Mouse (Mus musculus): ENCODE results near the gene Prkca. TPM values are rescaled to one million over a fixed set of nuclear protein-coding genes. Genes with fewer than 3 reads are reported as not detected.

The Prkca gene
- polyA plus RNA-seq, 1 experiment: 42.3 TPM

DNA sequence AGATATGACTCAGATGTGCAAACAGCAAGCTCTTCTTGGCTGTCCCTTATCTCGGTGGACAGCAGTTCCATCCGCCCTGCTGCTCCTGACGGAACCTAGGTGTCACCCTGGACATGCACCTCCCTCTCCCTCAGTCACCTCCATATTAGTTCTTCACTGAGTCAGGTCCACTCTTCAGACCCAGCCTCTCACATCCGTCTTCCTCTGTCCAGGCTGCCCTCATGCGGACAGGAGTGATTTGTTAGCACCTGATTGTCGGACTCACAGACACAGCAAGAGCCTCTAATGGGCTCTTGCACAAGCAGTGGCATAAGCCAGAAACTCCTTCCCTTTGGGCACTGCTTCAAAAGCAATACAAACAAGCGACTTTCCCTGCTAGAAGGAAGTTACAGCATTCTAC lies 36.5 kb downstream of the Prkca start:
- TF ChIP-seq CTCF (IDR thresholded peaks at IDR 0.05; ENCODE audit: extremely low read depth, insufficient read depth, low read length) (no peak), POLR2A (IDR thresholded peaks at IDR 0.05; ENCODE audit: extremely low read depth, insufficient read depth, low read length) (no peak)
- H3K4me3 ChIP-seq (ENCODE audit: insufficient read depth, low read length): no peak overlapping the region

DNA sequence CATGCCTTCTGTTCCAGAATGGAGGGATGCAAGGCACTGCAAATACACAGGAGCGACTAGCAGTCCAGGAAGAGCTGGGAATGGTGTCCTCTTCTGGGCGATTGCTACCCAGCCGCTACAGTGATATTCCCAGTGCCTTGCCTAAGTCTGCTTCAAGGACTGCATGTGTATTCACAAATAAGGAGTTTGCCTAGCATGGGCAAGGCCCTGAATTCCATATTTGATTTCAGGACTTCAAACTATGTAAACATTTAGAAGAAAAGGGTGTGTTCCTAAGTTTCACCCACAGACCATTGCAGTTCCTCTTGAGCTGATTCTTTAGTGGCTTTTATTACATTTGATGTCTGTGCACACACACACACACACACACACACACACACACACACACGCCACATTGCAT lies 39.9 kb downstream of the Prkca start:
- Histone ChIP-seq H3K4me3 (ENCODE audit: insufficient read depth, low read length) (no peak overlapping the region), H3K27ac (ENCODE audit: insufficient read depth, low read length) (no peak overlapping the region), H3K4me1 (ENCODE audit: control insufficient read depth, insufficient read depth, low read length) (peaks cover 3% of the 10 kb centered on the region; the same call in 1 of the 2 replicates)
- TF ChIP-seq CTCF (IDR thresholded peaks at IDR 0.05; ENCODE audit: extremely low read depth, insufficient read depth, low read length) (no peak), POLR2A (IDR thresholded peaks at IDR 0.05; ENCODE audit: extremely low read depth, insufficient read depth, low read length) (no peak)

More for the DNA sequence above, 36.5 kb downstream of the Prkca start:
- peaks cover 3% of the 10 kb centered on the region; the same call in 1 of the 2 replicates for H3K4me1 ChIP-seq (ENCODE audit: control insufficient read depth, insufficient read depth, low read length)
- no peak overlapping the region for H3K27ac ChIP-seq (ENCODE audit: insufficient read depth, low read length)

DNA sequence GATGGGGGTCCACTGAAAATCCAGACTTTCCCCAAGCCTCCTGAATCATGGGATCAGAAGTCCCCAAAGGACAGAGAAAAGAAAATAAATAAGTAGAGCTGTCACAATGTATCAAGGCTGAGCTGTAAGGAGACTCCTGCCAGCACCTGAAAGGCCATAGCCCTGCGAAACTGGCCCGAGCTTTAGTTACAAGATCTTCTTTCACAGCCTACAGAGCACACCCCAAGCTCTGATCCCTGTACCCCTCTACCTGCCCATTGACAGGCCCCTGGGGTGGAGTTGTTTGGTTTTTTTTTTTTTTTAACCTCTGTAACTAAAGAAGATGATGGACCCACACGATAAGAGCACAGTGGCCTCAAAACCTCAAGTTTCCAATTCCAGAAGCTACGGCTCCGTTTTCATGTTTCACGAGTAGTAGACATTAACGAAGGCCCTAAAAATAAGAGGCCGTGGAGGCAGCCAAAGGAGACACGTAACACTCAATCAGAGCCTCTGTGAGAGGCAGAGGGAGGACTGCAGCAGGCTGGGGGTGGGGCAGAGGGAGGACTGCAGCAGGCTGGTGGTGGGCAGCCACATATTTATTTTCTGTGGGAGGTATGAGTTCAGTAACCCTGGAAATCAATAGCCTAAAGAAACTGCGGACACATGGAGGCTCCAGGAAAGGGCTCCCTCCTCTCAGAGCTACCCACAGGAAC lies 41.8 kb downstream of the Prkca start:
- H3K4me3 ChIP-seq (ENCODE audit: insufficient read depth, low read length): no peak overlapping the region
- TF ChIP-seq POLR2A (IDR thresholded peaks at IDR 0.05; ENCODE audit: extremely low read depth, insufficient read depth, low read length) (no peak), CTCF (IDR thresholded peaks at IDR 0.05; ENCODE audit: extremely low read depth, insufficient read depth, low read length) (no peak)
- peaks cover 3% of the 10 kb centered on the region; the same call in 1 of the 2 replicates for H3K4me1 ChIP-seq (ENCODE audit: control insufficient read depth, insufficient read depth, low read length)
- H3K27ac ChIP-seq (ENCODE audit: insufficient read depth, low read length): no peak overlapping the region

DNA sequence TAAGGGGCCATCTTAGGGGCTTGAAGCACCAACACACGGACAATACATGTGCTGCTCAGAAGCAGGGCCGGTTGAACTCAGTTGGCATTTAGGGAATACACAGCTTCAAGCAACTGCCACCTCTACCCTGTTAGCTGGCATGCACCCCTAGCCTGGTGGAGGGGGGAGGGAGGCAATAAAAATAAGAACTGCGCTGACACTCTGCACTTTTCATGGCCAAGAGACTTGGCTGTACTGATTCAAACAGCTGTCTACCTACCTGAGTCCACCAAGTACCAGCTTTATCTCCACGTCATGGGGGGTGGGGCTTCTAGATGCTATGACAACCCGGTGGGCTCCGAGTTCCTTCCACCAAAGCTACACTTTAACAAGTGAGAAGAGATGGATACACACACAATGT lies 42.7 kb downstream of the Prkca start:
- Histone ChIP-seq H3K4me1 (ENCODE audit: control insufficient read depth, insufficient read depth, low read length) (peaks cover 3% of the 10 kb centered on the region; the same call in 1 of the 2 replicates), H3K27ac (ENCODE audit: insufficient read depth, low read length) (no peak overlapping the region), H3K4me3 (ENCODE audit: insufficient read depth, low read length) (no peak overlapping the region)
- TF ChIP-seq POLR2A (IDR thresholded peaks at IDR 0.05; ENCODE audit: extremely low read depth, insufficient read depth, low read length): no peak
- no peak for TF ChIP-seq CTCF (IDR thresholded peaks at IDR 0.05; ENCODE audit: extremely low read depth, insufficient read depth, low read length)

DNA sequence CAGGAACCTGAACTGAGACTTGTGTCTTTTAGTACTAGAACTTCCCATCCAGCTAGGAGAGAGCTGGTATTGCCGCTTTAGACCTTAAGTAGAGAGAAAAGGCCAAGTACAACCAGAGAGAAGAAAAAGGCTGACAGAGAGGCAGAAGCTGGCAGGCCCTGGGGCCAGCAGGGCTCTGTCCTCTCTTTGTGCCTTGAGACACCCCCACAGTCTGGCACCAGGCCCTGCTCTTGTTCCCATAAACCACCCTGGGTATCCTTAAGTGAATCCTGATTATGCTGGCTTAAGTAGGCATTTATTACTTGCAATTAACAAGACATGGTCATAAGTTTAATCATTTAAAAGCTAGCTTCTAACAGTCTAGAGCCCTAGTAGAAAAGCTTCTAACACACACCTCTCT lies 43.3 kb downstream of the Prkca start:
- H3K4me3 ChIP-seq (ENCODE audit: insufficient read depth, low read length): no peak overlapping the region
- no peak overlapping the region for H3K27ac ChIP-seq (ENCODE audit: insufficient read depth, low read length)
- peaks cover 2% of the 10 kb centered on the region; the same call in 1 of the 2 replicates for H3K4me1 ChIP-seq (ENCODE audit: control insufficient read depth, insufficient read depth, low read length)
- TF ChIP-seq CTCF (IDR thresholded peaks at IDR 0.05; ENCODE audit: extremely low read depth, insufficient read depth, low read length): no peak
- TF ChIP-seq POLR2A (IDR thresholded peaks at IDR 0.05; ENCODE audit: extremely low read depth, insufficient read depth, low read length): no peak

DNA sequence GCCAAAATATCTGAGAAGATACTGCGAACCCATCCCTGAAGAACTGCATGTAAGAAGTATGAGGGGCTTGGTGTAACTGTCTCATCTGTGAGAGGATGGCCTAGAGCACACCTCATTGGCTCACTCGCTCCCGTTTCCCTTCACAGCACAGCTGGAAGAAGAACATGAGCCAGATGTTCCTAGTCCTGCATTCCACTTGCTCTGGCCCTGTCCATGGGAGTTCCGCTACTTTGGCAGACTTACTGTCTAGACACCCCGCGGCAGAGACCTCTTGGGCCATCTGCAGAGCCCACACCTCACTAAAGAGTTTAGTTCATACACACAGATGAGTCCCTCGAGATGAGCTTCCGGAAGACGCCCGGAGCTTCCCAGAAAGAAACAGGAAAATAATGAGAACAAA lies 43.8 kb downstream of the Prkca start:
- Histone ChIP-seq H3K27ac (ENCODE audit: insufficient read depth, low read length) (no peak overlapping the region), H3K4me1 (ENCODE audit: control insufficient read depth, insufficient read depth, low read length) (no peaks in the 10 kb centered on the region), H3K4me3 (ENCODE audit: insufficient read depth, low read length) (no peak overlapping the region)
- no peak for TF ChIP-seq POLR2A (IDR thresholded peaks at IDR 0.05; ENCODE audit: extremely low read depth, insufficient read depth, low read length)
- no peak for TF ChIP-seq CTCF (IDR thresholded peaks at IDR 0.05; ENCODE audit: extremely low read depth, insufficient read depth, low read length)

DNA sequence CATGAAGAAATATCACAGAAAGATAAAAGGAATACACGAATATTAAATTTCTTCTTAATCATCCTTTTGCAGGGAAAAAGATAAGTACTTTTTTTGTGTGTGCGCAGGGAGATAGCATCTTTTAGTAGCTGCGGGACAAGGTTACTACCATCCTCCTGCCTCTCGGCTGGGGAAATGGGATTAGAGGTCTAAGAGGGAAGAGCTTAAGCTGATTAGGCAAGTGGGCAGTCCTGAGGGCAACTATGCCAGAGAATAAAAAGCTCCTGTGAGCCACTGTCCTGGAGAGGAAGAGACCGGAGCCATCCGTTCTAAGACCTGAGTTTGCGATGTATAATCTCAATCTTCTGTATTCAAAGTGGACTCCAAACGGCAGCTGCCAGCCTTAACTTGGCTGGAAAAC lies 45.8 kb downstream of the Prkca start:
- Histone ChIP-seq H3K4me1 (ENCODE audit: control insufficient read depth, insufficient read depth, low read length) (no peaks in the 10 kb centered on the region), H3K27ac (ENCODE audit: insufficient read depth, low read length) (no peak overlapping the region), H3K4me3 (ENCODE audit: insufficient read depth, low read length) (no peak overlapping the region)
- TF ChIP-seq CTCF (IDR thresholded peaks at IDR 0.05; ENCODE audit: extremely low read depth, insufficient read depth, low read length): no peak
- TF ChIP-seq POLR2A (IDR thresholded peaks at IDR 0.05; ENCODE audit: extremely low read depth, insufficient read depth, low read length): no peak

DNA sequence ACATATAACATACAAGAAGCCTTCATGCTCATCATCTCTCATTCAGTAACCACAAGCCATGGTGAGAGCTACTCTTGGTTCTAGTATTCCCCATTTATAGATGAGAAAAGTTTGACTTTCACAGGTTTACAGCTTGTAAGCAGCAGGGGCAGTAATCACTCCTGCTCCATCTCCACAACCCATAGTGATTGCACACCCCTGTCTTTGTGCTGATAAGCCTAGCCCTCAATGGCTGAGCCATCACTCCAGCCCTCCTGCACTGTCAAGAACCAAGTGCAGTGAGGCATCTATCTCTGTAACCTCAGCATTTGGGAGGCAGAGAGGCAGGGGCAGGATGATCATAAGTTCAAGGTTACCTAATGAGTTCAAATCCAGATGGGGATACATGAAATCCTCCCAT lies 48.4 kb downstream of the Prkca start:
- no peak overlapping the region for H3K4me3 ChIP-seq (ENCODE audit: insufficient read depth, low read length)
- no peak overlapping the region for H3K27ac ChIP-seq (ENCODE audit: insufficient read depth, low read length)
- no peaks in the 10 kb centered on the region for H3K4me1 ChIP-seq (ENCODE audit: control insufficient read depth, insufficient read depth, low read length)
- TF ChIP-seq POLR2A (IDR thresholded peaks at IDR 0.05; ENCODE audit: extremely low read depth, insufficient read depth, low read length): no peak
- no peak for TF ChIP-seq CTCF (IDR thresholded peaks at IDR 0.05; ENCODE audit: extremely low read depth, insufficient read depth, low read length)

DNA sequence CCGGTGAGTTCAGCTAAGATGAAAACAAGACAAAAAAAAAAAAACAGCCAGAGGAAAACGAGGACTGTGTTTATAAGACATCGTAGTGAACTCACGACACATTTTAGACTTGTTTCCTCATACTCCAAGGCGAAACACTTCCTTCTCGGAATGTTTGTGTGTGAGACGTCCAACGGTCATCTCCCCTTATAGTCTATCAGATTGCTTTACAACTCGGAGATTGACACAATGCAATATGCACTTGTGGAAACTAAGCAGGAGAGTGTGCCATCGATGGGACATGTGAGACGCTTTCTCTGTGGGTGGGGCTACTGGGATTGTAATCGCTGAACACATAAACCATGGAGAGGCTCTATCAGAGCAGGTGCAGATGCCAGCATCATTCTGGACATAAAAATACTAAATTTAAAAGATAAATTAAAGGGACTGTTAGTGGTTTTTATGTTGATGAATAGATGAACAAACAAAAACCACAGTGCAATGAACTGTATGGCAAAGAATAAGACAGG lies 49.4 kb downstream of the Prkca start:
- Histone ChIP-seq H3K4me1 (ENCODE audit: control insufficient read depth, insufficient read depth, low read length) (no peaks in the 10 kb centered on the region), H3K27ac (ENCODE audit: insufficient read depth, low read length) (no peak overlapping the region), H3K4me3 (ENCODE audit: insufficient read depth, low read length) (no peak overlapping the region)
- TF ChIP-seq CTCF (IDR thresholded peaks at IDR 0.05; ENCODE audit: extremely low read depth, insufficient read depth, low read length): no peak
- TF ChIP-seq POLR2A (IDR thresholded peaks at IDR 0.05; ENCODE audit: extremely low read depth, insufficient read depth, low read length): no peak

DNA sequence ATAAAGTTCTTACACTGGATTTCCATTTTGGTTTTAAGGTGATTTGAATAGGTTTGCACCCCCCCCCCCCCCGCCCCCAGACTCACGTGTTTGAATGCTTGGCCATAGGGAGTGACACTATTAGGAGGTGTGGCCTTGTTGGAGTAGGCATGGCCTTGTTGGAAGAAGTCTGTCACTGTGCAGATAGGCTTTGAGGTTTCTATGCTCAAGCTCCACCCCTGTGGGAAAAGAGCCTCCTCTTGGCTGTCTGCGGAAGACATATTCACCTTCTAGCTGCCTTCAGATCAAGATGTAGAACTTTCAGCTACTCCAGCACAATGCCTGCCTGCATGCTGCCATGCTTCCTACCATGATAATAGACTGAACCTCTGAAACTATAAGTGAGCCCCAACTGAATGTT lies 49.9 kb downstream of the Prkca start:
- no peak for TF ChIP-seq POLR2A (IDR thresholded peaks at IDR 0.05; ENCODE audit: extremely low read depth, insufficient read depth, low read length)
- TF ChIP-seq CTCF (IDR thresholded peaks at IDR 0.05; ENCODE audit: extremely low read depth, insufficient read depth, low read length): no peak
- Histone ChIP-seq H3K4me1 (ENCODE audit: control insufficient read depth, insufficient read depth, low read length) (no peaks in the 10 kb centered on the region), H3K27ac (ENCODE audit: insufficient read depth, low read length) (no peak overlapping the region), H3K4me3 (ENCODE audit: insufficient read depth, low read length) (no peak overlapping the region)
